Mouse (Mus musculus): ENCODE data around the gene Rtbdn.

DNA sequence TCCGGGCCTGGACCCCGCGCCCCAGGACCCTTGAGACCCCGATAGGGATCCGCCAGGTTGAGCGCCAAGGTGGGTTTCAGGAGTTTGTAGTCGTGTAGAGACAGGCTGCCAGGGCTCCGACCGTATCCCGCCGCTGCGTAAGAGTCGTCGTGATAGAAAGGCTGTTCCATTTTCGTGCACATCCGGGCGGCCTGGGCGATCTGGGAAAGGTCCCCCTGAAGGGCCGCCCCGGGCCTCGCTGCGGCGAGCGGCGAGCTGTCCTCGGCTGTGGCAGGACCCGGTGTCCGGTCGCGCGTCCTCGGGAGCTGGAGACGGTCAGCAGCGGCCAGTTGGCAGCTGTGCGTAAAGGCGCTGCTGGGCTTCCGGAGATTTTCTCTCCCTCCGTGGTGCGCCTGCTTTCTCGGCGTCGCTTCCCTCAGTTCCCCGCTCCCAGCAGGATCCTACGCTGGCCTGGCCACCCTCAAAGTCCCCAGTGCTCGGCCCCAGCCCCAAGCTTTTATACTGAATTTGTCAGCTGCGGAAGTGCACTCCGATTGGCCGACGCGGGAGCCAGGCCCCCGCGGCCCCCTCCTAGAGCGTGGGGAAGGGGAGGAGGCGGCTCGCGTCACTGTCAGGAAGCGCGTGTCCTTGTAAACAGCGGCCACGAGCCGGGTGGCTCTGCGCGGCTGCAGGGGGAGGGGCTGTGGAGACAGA, 31.6 kb downstream of the Rtbdn start, which contains the start of gene Junb:
- TF ChIP-seq CTCF (IDR thresholded peaks at IDR 0.05; ENCODE audit: low read depth, low read length) (no peak), POLR2A (IDR thresholded peaks at IDR 0.05; ENCODE audit: extremely low read depth, insufficient read depth, low read length) (peak; percentile 100)
